Mouse (Mus musculus) heart, adult 2 months (tissue): ENCODE data around the gene Rtkn2. TPM values are rescaled to one million over a fixed set of nuclear protein-coding genes. Genes with fewer than 3 reads are reported as not detected.

Experiments used
- DNase-seq, 2 experiments: peaks; one replicate each; pipeline ENCODE4 v3.0.0; 2021
- H3K27ac ChIP-seq: fragments of 200-600 bp; 2 replicates; pipeline ENCODE4 v1.8.1; 2022
- H3K27me3 ChIP-seq: fragments of 200-500 bp; 2 replicates; pipeline ENCODE4 v1.6.1; 2012; ENCODE audit warnings: mild to moderate bottlenecking, low read length, inconsistent platforms, mixed read lengths; ENCODE audit not compliant: control insufficient read depth, insufficient read depth
- H3K36me3 ChIP-seq: fragments of 200-500 bp; 2 replicates; pipeline ENCODE4 v1.6.1; 2012; ENCODE audit warnings: low read length, inconsistent platforms; ENCODE audit not compliant: control insufficient read depth, insufficient read depth
- H3K4me1 ChIP-seq: fragments of 200-500 bp; 2 replicates; pipeline ENCODE4 v1.6.1; 2011; ENCODE audit warnings: low read length; ENCODE audit not compliant: control insufficient read depth, insufficient read depth
- H3K4me3 ChIP-seq: fragments of 200-600 bp; 2 replicates; pipeline ENCODE4 v1.8.1; 2022
- H3K79me2 ChIP-seq: fragments of 200-500 bp; replicated peaks from 2 replicates; pipeline ENCODE4 v1.6.1; 2012; ENCODE audit warnings: mild to moderate bottlenecking, inconsistent platforms, low read length, moderate library complexity, mixed read lengths; ENCODE audit not compliant: control insufficient read depth, insufficient read depth
- H3K9ac ChIP-seq: fragments of 200-500 bp; 2 replicates; pipeline ENCODE4 v1.6.1; 2012; ENCODE audit warnings: low read depth, mild to moderate bottlenecking, control low read depth, inconsistent platforms, low read length, mixed read lengths
- CTCF ChIP-seq: fragments of 200-600 bp; IDR thresholded peaks from 2 replicates; pipeline ENCODE4 v1.8.1; 2022; ENCODE audit warnings: antibody characterized with exemption, mild to moderate bottlenecking, moderate library complexity
- EP300 ChIP-seq: fragments of 200-500 bp; IDR thresholded peaks from 2 replicates; pipeline ENCODE4 v1.6.1; 2011; ENCODE audit warnings: low read depth, low read length, control low read depth; ENCODE audit not compliant: insufficient read depth
- POLR2A ChIP-seq: fragments of 200-500 bp; IDR thresholded peaks from 2 replicates; pipeline ENCODE4 v1.6.1; 2011; ENCODE audit warnings: mild to moderate bottlenecking, low read depth, low read length, control low read depth; ENCODE audit not compliant: insufficient read depth
- WGBS: fragments of 180-500 bp; shearing (Covaris S2); methylation state at CpG from one replicate; pipeline ENCODE4 v1.1.7; 2018; 5-methylcytosine and 5-hydroxymethylcytosine counted together
- intact Hi-C: fragments of 180-260 bp; cut with DNase I; formaldehyde crosslinking; loops from one replicate; pipeline ENCODE4 v1.15.1; 2025
- long read RNA-seq: library from polyadenylated mRNA; stranded (forward); transcript quantifications from one replicate; pipeline ENCODE4 v2.0.0, GENCODE M21; 2021
- polyA plus RNA-seq: library from polyadenylated mRNA; depleted of rRNA; stranded (reverse); fragments of >200 nt; gene quantifications from 2 replicates; pipeline ENCODE4 v1.2.3, GENCODE M21; 2012; rRNA removed
- total RNA-seq, 2 experiments: library from RNA; stranded (reverse); gene quantifications; 2 replicates each; pipeline ENCODE4 v1.2.3; 2021

The Rtkn2 gene
- under 1 TPM; 0.14 to 0.16 TPM for total RNA-seq
- polyA plus RNA-seq: 0.08 and 0.09 TPM in 2 replicates
- long read RNA-seq: 0 reads

DNA sequence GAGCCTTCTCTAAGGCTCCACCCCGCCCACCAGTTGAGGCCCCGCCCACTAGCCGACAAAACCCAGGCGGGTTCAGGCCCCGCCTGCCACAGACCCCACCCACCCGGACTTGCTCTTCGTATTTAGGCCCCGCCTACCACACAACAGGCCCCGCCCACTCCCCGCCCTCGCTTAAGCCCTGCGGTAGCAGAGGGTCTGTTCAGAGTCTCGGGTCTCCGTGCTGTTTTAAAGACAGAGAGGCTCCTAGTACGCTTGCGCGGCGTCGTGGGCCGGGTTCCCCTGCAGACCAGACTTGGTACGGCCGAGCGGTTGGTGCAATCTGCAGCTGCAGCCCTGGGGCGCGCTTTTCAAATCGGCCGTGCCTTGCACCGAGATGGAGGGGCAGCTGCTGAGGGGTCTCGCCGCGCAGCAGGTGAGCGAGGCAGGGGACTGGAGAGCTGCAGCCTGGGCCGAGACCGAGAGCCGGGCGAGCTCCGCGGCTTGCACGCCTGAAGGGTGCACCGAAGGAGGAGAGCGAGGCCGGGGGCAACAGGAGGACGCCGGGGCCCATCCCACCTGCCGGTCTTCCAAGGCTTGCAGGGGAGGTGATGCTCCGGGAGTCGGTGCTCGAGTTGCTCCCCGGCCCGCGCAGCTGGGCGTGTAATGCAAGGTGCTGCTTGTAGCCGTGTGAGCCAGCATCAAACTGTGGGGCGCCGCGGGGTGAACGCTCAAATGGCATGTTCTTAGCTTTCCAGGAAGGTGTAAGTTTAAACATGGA, at the start of gene Rtkn2:
Gene Rtkn2, plus strand, starts transcription at position 170 of the 757 bp plus-strand sequence.
- peak within 1 kb of the TSS; percentile 63 for H3K4me3 ChIP-seq
- H3K36me3 ChIP-seq: no peaks in the 10 kb centered on the region
- no peak within 1 kb of the TSS for H3K27ac ChIP-seq
- H3K79me2 ChIP-seq: no peaks in the 10 kb centered on the region
- under 1% methylated on average over 57 of the region's 57 CpGs for WGBS
- no peak for TF ChIP-seq POLR2A
- no peak for TF ChIP-seq EP300
- TF ChIP-seq CTCF: peak; percentile 43
- H3K9ac ChIP-seq: peak within 1 kb of the TSS; percentile 65
- intact Hi-C loops: loop anchor here (1.0 to 5.0 kb wide), 2 partner anchors 107 to 662 kb away; no protein-coding TSS in a partner anchor
- H3K4me1 ChIP-seq: no peaks in the 10 kb centered on the region; the same call in 1 of the 2 replicates
- H3K27me3 ChIP-seq: no peaks in the 10 kb centered on the region
- peak; percentile 87 to 88 for DNase-seq

DNA sequence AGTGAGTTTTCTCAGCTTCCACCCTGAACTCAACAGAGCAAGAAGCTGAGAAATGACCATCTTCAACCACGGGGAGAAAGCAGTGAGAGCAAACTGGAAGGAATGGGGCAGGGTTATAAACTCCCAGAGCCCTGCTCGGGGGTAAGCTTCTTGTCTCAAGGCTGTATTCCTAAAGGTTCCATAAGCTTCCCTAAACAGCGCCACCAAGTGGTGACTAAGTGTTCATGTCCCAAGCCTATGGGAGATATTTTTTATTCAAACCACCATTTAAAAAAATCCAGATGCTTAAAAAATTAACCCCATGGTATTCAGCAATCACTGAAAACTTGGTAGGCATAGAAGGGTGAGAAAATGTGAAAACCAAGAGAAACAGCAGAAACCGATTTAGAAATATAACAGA, 48.0 kb upstream of the Rtkn2 start:
- no peak overlapping the region for H3K9ac ChIP-seq
- no peaks in the 10 kb centered on the region for H3K27me3 ChIP-seq
- intact Hi-C loops: no loop called here
- H3K36me3 ChIP-seq: no peaks in the 10 kb centered on the region
- no peaks in the 10 kb centered on the region for H3K79me2 ChIP-seq
- H3K4me3 ChIP-seq: no peak overlapping the region
- H3K4me1 ChIP-seq: no peaks in the 10 kb centered on the region
- 0 out of 2 replicates have a peak, but pooled peaks have one; percentile 6 for TF ChIP-seq CTCF
- no peak for TF ChIP-seq POLR2A
- H3K27ac ChIP-seq: no peak overlapping the region
- no peak for DNase-seq
- 88% methylated on average over 4 of the region's 4 CpGs for WGBS

DNA sequence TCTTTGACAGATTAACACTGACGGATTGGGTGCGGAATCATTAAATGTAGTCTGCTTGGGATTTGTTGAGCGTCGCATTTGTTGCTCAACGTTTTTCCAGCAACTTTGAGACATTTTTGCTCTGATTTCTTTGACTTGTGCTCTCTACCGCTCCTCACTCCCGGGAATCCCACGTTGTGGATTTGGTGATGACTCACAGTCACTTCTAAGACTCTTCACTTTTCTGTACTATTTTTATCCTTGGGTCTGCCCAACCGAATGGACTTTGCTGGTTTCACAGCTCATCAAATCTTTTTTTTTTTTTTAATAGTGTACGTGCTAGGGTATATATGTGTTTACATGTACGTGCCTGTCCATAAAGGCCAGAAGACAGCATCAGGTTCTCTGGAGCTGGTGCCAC, 46.6 kb upstream of the Rtkn2 start:
- Histone ChIP-seq H3K4me3 (no peak overlapping the region), H3K27me3 (no peaks in the 10 kb centered on the region), H3K36me3 (no peaks in the 10 kb centered on the region), H3K27ac (no peak overlapping the region), H3K4me1 (no peaks in the 10 kb centered on the region), H3K9ac (no peak overlapping the region), H3K79me2 (no peaks in the 10 kb centered on the region)
- DNase-seq: no peak
- WGBS: 79% methylated on average over 11 of the region's 11 CpGs
- TF ChIP-seq CTCF: no peak
- no peak for TF ChIP-seq EP300
- no peak for TF ChIP-seq POLR2A
- intact Hi-C loops: no loop called here

DNA sequence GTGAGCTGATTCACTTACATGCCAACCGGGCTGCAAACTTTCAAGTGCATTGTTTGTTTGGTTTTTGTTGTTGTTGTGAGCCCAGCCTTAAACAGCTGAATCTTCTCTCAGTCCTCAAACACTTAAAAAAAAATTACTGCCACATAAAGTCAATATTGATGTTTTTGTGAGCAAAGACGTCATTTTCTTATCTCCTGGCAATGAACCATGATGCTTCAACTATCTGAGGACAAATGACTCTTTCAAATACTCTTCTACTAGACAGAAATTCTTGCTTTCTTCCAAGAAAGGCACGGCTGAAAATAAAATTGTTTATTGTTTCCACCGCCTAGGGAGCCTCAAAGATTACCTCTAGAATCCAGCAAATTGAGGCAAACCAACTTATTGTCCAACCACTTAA, 42.4 kb upstream of the Rtkn2 start:
- H3K27ac ChIP-seq: no peak overlapping the region
- TF ChIP-seq POLR2A: no peak
- no peak for TF ChIP-seq EP300
- no peak for DNase-seq
- H3K9ac ChIP-seq: no peak overlapping the region
- H3K27me3 ChIP-seq: no peaks in the 10 kb centered on the region
- no peaks in the 10 kb centered on the region for H3K4me1 ChIP-seq
- H3K79me2 ChIP-seq: no peaks in the 10 kb centered on the region
- no peaks in the 10 kb centered on the region for H3K36me3 ChIP-seq
- WGBS: 48% methylated on average over 4 of the region's 4 CpGs
- intact Hi-C loops: no loop called here
- H3K4me3 ChIP-seq: no peak overlapping the region

DNA sequence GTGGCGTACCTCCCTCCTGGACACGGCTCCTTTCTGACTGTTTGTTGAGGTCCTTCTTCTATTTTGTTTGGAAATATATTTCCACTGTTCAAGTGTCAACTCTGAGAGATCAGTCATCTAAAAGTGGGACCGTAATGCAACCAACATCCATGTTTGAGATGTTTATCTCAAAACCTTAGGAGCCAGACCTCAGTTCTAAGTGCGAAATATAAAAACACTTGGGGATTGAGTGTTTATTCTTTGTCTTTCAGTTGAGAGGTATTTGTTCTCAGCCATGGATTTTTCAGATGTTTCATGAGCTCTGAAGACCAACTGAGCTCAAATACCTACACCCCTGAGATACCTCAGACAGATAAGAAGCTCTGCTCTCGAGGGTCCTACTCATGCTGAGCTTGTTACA, 41.6 kb upstream of the Rtkn2 start:
- 90% methylated on average over 5 of the region's 5 CpGs for WGBS

DNA sequence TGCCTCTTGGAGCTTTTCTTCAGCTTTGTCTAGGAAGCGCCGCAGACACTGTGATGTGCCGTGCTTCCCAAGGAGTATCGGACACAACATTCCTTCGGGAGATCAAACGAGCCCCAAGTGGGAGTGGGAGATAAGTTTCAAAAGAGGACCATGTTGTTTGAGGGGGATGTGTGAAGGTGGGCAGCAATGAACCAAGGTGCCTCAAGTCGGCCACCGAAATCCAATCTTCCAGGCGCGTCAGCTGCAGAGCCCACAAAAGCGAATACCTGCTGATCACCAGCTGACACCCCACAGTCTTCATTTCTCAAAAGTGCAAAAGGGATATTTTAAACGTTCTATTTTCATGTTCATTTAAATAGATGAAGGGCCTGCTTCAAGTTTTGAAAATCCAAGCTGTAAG, 39.8 kb upstream of the Rtkn2 start:
- Histone ChIP-seq H3K36me3 (no peaks in the 10 kb centered on the region), H3K27ac (no peak overlapping the region), H3K4me1 (no peaks in the 10 kb centered on the region), H3K79me2 (no peaks in the 10 kb centered on the region), H3K27me3 (no peaks in the 10 kb centered on the region), H3K4me3 (no peak overlapping the region), H3K9ac (no peak overlapping the region)
- TF ChIP-seq POLR2A (no peak), EP300 (no peak), CTCF (no peak)
- intact Hi-C loops: no loop called here
- WGBS: 66% methylated on average over 12 of the region's 12 CpGs
- DNase-seq: no peak

More for the DNA sequence above, 41.6 kb upstream of the Rtkn2 start:
- no peak overlapping the region for H3K4me3 ChIP-seq
- intact Hi-C loops: no loop called here
- H3K27ac ChIP-seq: no peak overlapping the region
- no peaks in the 10 kb centered on the region for H3K79me2 ChIP-seq
- H3K27me3 ChIP-seq: no peaks in the 10 kb centered on the region
- DNase-seq: no peak
- no peak overlapping the region for H3K9ac ChIP-seq
- TF ChIP-seq POLR2A (no peak), CTCF (no peak), EP300 (no peak)
- no peaks in the 10 kb centered on the region for H3K4me1 ChIP-seq
- no peaks in the 10 kb centered on the region for H3K36me3 ChIP-seq
